Mouse (Mus musculus) olfactory bulb, adult 2 months (tissue): ENCODE measurements around the gene Dph5. TPM values are rescaled to one million over a fixed set of nuclear protein-coding genes. Genes with fewer than 3 reads are reported as not detected.
A peak's percentile ranks its signal among the peaks of the same experiment; 100 is the strongest.
"Not testable (repeated sequence)": the region's sequence is repeated elsewhere in the genome, so short reads cannot be mapped to it uniquely, and the experiment has no call there.

Experiments
- H3K27ac ChIP-seq: fragments of 200-500 bp; 2 replicates; pipeline ENCODE4 v1.5.1; 2012; ENCODE audit warnings: low read depth, low read length; ENCODE audit not compliant: insufficient read depth
- H3K4me1 ChIP-seq: fragments of 200-500 bp; 2 replicates; pipeline ENCODE4 v1.6.1; 2012; ENCODE audit warnings: low read length; ENCODE audit not compliant: control insufficient read depth, insufficient read depth
- H3K4me3 ChIP-seq: fragments of 200-500 bp; 2 replicates; pipeline ENCODE4 v1.5.1; 2012; ENCODE audit warnings: mild to moderate bottlenecking, low read depth, low read length, moderate library complexity; ENCODE audit not compliant: insufficient read depth
- CTCF ChIP-seq: fragments of 200-500 bp; IDR thresholded peaks from 2 replicates; pipeline ENCODE4 v1.5.1; 2012; ENCODE audit warnings: low read depth, mild to moderate bottlenecking, low read length, moderate library complexity; ENCODE audit not compliant: insufficient read depth
- POLR2A ChIP-seq: fragments of 200-500 bp; IDR thresholded peaks from 2 replicates; pipeline ENCODE4 v1.6.1; 2012; ENCODE audit warnings: mild to moderate bottlenecking, low read depth, low read length, moderate library complexity; ENCODE audit not compliant: insufficient read depth
- WGBS: fragments of 180-500 bp; shearing (Covaris S2); methylation state at CpG from one replicate; pipeline ENCODE4 v1.1.7; 2018; 5-methylcytosine and 5-hydroxymethylcytosine counted together
- polyA plus RNA-seq: library from polyadenylated mRNA; stranded (reverse); fragments of >200 nt; gene quantifications from 2 replicates; pipeline ENCODE4 v1.2.4, GENCODE M21; 2012; ENCODE audit warnings: low replicate concordance; ENCODE audit not compliant: missing spikeins, insufficient read depth, insufficient read length

The Dph5 gene
- polyA plus RNA-seq, 1 experiment, result not detected

- Histone ChIP-seq H3K27ac (no peak overlapping the region), H3K4me1 (no peaks in the 10 kb centered on the region), H3K4me3 (no peak overlapping the region)
- WGBS, result 71% methylated on average over 1 of the region's 1 CpGs
- TF ChIP-seq CTCF (no peak), POLR2A (no peak)
Observed at GRCm38 (mm10) chr3:115884086-115884485, 3.6 kb upstream of the Dph5 start.

GRCm38 (mm10) chr3:115888310-115889106, 871 bp downstream of the Dph5 start:
- H3K4me1 ChIP-seq, result no peaks in the 10 kb centered on the region
- no peak overlapping the region for H3K27ac ChIP-seq
- 1% methylated on average over 21 of the region's 21 CpGs for WGBS
- H3K4me3 ChIP-seq, result peak overlapping the region; percentile 70
- no peak for TF ChIP-seq POLR2A
- no peak for TF ChIP-seq CTCF

- TF ChIP-seq CTCF (no peak), POLR2A (no peak)
Observed at GRCm38 (mm10) chr3:115892341-115892740, 4.7 kb downstream of the Dph5 start.

GRCm38 (mm10) chr3:115893166-115893565, 5.5 kb downstream of the Dph5 start:
- Histone ChIP-seq H3K4me1 (no peaks in the 10 kb centered on the region), H3K4me3 (no peak overlapping the region), H3K27ac (no peak overlapping the region)
- WGBS, result 91% methylated on average over 2 of the region's 2 CpGs
- no peak for TF ChIP-seq CTCF
- TF ChIP-seq POLR2A, result no peak

More at GRCm38 (mm10) chr3:115892341-115892740, 4.7 kb downstream of the Dph5 start:
- WGBS, result 80% methylated on average over 4 of the region's 4 CpGs
- no peaks in the 10 kb centered on the region for H3K4me1 ChIP-seq
- H3K4me3 ChIP-seq, result no peak overlapping the region
- H3K27ac ChIP-seq, result no peak overlapping the region

- WGBS, result 61% methylated on average over 3 of the region's 3 CpGs
- H3K4me3 ChIP-seq, result no peak overlapping the region
- TF ChIP-seq CTCF (no peak), POLR2A (no peak)
- H3K27ac ChIP-seq, result no peak overlapping the region
- no peaks in the 10 kb centered on the region for H3K4me1 ChIP-seq
Observed at GRCm38 (mm10) chr3:115898354-115898948, 10.8 kb downstream of the Dph5 start.

GRCm38 (mm10) chr3:115902301-115902956, 14.8 kb downstream of the Dph5 start:
- TF ChIP-seq POLR2A, result no peak
- no peak for TF ChIP-seq CTCF
- no peak overlapping the region for H3K4me3 ChIP-seq
- no peak overlapping the region for H3K27ac ChIP-seq
- no peaks in the 10 kb centered on the region for H3K4me1 ChIP-seq
- WGBS, result 93% methylated on average over 9 of the region's 9 CpGs

GRCm38 (mm10) chr3:115905067-115905466, 17.4 kb downstream of the Dph5 start:
- WGBS, result 45% methylated on average over 3 of the region's 3 CpGs
- H3K4me1 ChIP-seq, result no peaks in the 10 kb centered on the region
- no peak for TF ChIP-seq POLR2A
- TF ChIP-seq CTCF, result no peak
- no peak overlapping the region for H3K4me3 ChIP-seq
- no peak overlapping the region for H3K27ac ChIP-seq

GRCm38 (mm10) chr3:115905567-115905966, 17.9 kb downstream of the Dph5 start:
- no peaks in the 10 kb centered on the region for H3K4me1 ChIP-seq
- H3K27ac ChIP-seq, result no peak overlapping the region
- TF ChIP-seq POLR2A, result no peak
- no peak for TF ChIP-seq CTCF
- 91% methylated on average over 4 of the region's 4 CpGs for WGBS
- no peak overlapping the region for H3K4me3 ChIP-seq

GRCm38 (mm10) chr3:115907406-115907805, 19.8 kb downstream of the Dph5 start:
- H3K4me3 ChIP-seq, result not testable (repeated sequence)
- WGBS, result 97% methylated on average over 10 of the region's 11 CpGs

More at GRCm38 (mm10) chr3:115907406-115907805, 19.8 kb downstream of the Dph5 start:
- H3K27ac ChIP-seq, H3K4me1 ChIP-seq: not testable (repeated sequence)
